10 mouse cellular contexts compared by ENCODE assay signal in the genomic region with DNA sequence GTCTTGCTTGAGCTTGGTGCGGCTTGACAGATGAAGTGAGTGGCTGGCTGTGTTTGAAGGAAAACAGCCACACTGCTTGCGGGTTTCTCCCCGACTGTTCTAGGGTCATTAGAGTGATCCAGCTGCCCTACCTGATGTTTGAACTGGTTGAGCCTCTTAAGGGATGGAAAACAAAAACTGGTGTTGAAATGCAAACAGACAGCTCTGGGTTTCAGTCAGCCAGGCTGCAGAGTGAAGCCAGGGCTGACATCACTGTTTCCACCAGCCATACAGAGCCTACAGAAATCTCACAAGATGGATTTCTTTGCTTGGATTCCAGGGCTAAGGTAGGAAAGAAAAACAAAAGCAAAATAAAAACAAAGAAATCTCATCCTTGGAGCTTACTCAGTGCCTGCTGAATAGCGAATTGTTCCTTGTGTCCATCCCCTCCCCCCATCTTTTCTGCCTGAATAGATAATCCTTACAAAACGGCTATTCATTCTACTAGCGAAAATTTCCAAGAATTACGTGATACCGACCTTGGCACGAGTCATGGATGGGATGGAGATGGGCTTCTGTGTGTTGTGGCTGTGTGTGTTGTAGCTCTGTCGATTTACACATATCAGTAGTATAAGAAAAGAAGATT. TPM values are rescaled to one million over a fixed set of nuclear protein-coding genes. Genes with fewer than 3 reads are reported as not detected.
DNase-seq lines count a peak whose midpoint lies in the region; ATAC-seq and TF ChIP-seq lines count a peak whose summit lies in the region.
"Had no signal": no experiment of that assay in that cellular context is flagged by ENCODE, and none has a peak within 500 bp of the region (broad histone marks: within the 10 kb centered on the region; RNA-seq: fewer than 3 reads in every experiment).

No protein-coding gene starts in this region.

- no peak for DNase-seq in forebrain, embryonic 10.5 days (ENCODE audit: extremely low spot score, low spot score)
- peak; percentile 15 for DNase-seq in hindbrain, embryonic 10.5 days (ENCODE audit: low spot score)
- DNase-seq in mesoderm, embryonic 11.5 days (ENCODE audit: low read depth, low spot score), result peak; percentile 46
- no peak for DNase-seq in thymus, postnatal 25 days
- DNase-seq in thymus, postnatal 14 days, result no peak
- no peak for DNase-seq in left cerebral cortex, postnatal 4 days
- DNase-seq: heart, postnatal 14 days had no signal

- TF ChIP-seq CTCF in E14TG2a.4 (conservative IDR thresholded peaks at IDR 0.05; ENCODE audit: low read length), result no peak

- H3K9ac ChIP-seq in forebrain, embryonic 15.5 days (replicated peaks), result no peak overlapping the region
- H3K9ac ChIP-seq: embryonic facial prominence, embryonic 12.5 days had no signal

- peak overlapping the region; percentile 4; the same call in 1 of the 2 replicates for H3K4me3 ChIP-seq in forebrain, embryonic 10.5 days
- H3K4me3 ChIP-seq in forebrain, embryonic 15.5 days, result no peak overlapping the region
- H3K4me3 ChIP-seq in E14TG2a.4 (replicated peaks; ENCODE audit: low read length), result peak overlapping the region; percentile 41
- no peak overlapping the region for H3K4me3 ChIP-seq in hindbrain, embryonic 10.5 days
- H3K4me3 ChIP-seq: embryonic facial prominence, embryonic 12.5 days had no signal

- no peak for ATAC-seq in forebrain, embryonic 15.5 days (replicated peaks)

- intact Hi-C loops in left cerebral cortex, postnatal 4 days (cut with DNase I), result no loop called here

- no peaks in the 10 kb centered on the region for H3K27me3 ChIP-seq in forebrain, embryonic 10.5 days (ENCODE audit: poor library complexity, severe bottlenecking)
- no peaks in the 10 kb centered on the region for H3K27me3 ChIP-seq in forebrain, embryonic 15.5 days
- peaks cover 11% of the 10 kb centered on the region for H3K27me3 ChIP-seq in E14TG2a.4 (ENCODE audit: insufficient read depth, low read length)
- no peaks in the 10 kb centered on the region for H3K27me3 ChIP-seq in hindbrain, embryonic 10.5 days (ENCODE audit: insufficient read depth, poor library complexity, severe bottlenecking)
- H3K27me3 ChIP-seq: embryonic facial prominence, embryonic 12.5 days had no signal

- peaks cover 38% of the 10 kb centered on the region for H3K4me1 ChIP-seq in forebrain, embryonic 10.5 days
- peaks cover 11% of the 10 kb centered on the region for H3K4me1 ChIP-seq in forebrain, embryonic 15.5 days
- peaks cover 68% of the 10 kb centered on the region for H3K4me1 ChIP-seq in E14TG2a.4 (replicated peaks; ENCODE audit: low read depth, low read length)
- peaks cover 34% of the 10 kb centered on the region for H3K4me1 ChIP-seq in hindbrain, embryonic 10.5 days (replicated peaks)

- no peaks in the 10 kb centered on the region for H3K36me3 ChIP-seq in forebrain, embryonic 10.5 days (replicated peaks)
- H3K36me3 ChIP-seq in forebrain, embryonic 15.5 days, result no peaks in the 10 kb centered on the region
- no peaks in the 10 kb centered on the region for H3K36me3 ChIP-seq in E14TG2a.4 (ENCODE audit: insufficient read depth, low read length)
- H3K36me3 ChIP-seq in hindbrain, embryonic 10.5 days, result no peaks in the 10 kb centered on the region
- H3K36me3 ChIP-seq: embryonic facial prominence, embryonic 12.5 days had no signal

- 16% methylated on average over 10 of the region's 10 CpGs for WGBS in forebrain, embryonic 10.5 days
- 9% methylated on average over 10 of the region's 10 CpGs for WGBS in forebrain, embryonic 15.5 days
- WGBS in hindbrain, embryonic 10.5 days, result 26% methylated on average over 10 of the region's 10 CpGs

- peak overlapping the region; percentile 63 for H3K27ac ChIP-seq in forebrain, embryonic 10.5 days
- no peak overlapping the region for H3K27ac ChIP-seq in forebrain, embryonic 15.5 days (replicated peaks)
- peak overlapping the region; percentile 76; the same call in 1 of the 2 replicates for H3K27ac ChIP-seq in hindbrain, embryonic 10.5 days
- H3K27ac ChIP-seq: embryonic facial prominence, embryonic 12.5 days had no signal

- H3K4me2 ChIP-seq in forebrain, embryonic 15.5 days (replicated peaks), result no peak overlapping the region
- H3K4me2 ChIP-seq: embryonic facial prominence, embryonic 12.5 days had no signal

- H3K9me3 ChIP-seq in forebrain, embryonic 10.5 days, result no peaks in the 10 kb centered on the region
- no peaks in the 10 kb centered on the region for H3K9me3 ChIP-seq in forebrain, embryonic 15.5 days
- no peaks in the 10 kb centered on the region for H3K9me3 ChIP-seq in E14TG2a.4 (ENCODE audit: low read length)
- H3K9me3 ChIP-seq in hindbrain, embryonic 10.5 days, result no peaks in the 10 kb centered on the region
- H3K9me3 ChIP-seq: embryonic facial prominence, embryonic 12.5 days had no signal

RNA-seq across cellular contexts. Expression of a gene that starts 37.4 kb away (rescaled TPM):
- 24.7 and 27.8 TPM in 2 replicates for polyA plus RNA-seq in forebrain, embryonic 10.5 days (2016; fragmentation: Nextera tagmentation; extraction: Ambion mirVana)
- polyA plus RNA-seq in forebrain, embryonic 15.5 days (2015; fragmentation: Nextera tagmentation; extraction: Ambion mirVana), result 27.9 and 29.2 TPM in 2 replicates
- polyA plus RNA-seq in hindbrain, embryonic 10.5 days (2016; fragmentation: Nextera tagmentation; extraction: Ambion mirVana), result 22.9 and 27.7 TPM in 2 replicates
- 10 to 100 TPM; 33.3 to 36.0 TPM for total RNA-seq in left cerebral cortex, postnatal 4 days (2021)

Comparison
In these comparisons a context has a peak if more than half of its experiments do, and no peak if none do; other contexts are left out.
1. H3K4me3 ChIP-seq: peak in forebrain, embryonic 10.5 days (single experiment) and E14TG2a.4 (single experiment); none in forebrain, embryonic 15.5 days (single experiment) and hindbrain, embryonic 10.5 days (single experiment).
2. DNase-seq: peak in hindbrain, embryonic 10.5 days (single experiment) and mesoderm, embryonic 11.5 days (single experiment); none in forebrain, embryonic 10.5 days (single experiment), thymus, postnatal 25 days (single experiment), thymus, postnatal 14 days (single experiment) and left cerebral cortex, postnatal 4 days (single experiment).